Mouse (Mus musculus): Measurements from ENCODE around the gene 2810408A11Rik.
A peak's percentile ranks its signal among the peaks of the same experiment; 100 is the strongest.

The 2810408A11Rik gene

DNA sequence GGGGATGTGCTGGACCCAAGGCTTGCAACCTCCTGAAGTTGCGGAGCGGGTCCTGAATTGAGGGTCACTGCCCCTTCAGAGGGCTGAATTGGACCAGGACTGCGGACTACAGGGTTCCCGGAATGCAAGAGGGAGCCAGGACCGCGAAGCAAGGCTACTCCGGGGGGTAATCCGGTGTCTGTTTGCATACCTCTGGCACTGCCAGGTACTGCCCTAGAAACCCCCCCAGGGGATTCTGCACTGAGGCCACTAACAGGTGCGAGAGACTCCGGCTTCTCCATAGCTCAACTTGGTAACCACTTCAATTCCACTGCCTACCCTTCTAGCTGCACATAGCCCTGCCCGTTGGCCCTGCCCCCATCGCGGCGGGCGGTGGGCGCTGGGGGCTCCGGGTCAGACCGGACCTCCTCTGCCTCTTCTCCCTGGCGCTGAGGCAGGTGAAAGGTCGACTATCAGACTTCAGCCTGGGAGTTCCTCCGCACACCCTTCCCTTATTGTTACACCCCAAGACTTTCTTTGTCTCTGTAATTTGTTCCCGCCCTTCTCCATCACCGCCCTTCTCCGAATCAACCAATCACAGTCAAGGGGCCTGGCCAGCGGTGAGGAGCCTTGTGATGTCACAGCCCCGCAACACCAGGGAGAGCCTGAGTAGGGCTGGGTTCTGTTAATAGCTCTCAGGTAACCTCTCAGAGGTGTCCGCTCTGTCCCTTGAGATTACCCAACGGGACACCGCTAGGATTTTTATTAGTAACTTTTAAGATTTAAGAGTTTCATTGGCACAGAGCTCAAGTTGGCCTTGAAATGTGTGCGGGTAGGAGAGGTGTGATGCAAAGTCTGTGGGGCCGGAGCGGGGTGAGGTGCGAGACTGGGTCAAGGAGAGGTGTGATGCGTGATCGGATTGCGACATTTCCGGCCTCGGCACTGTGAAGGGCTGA lies at the start of gene 2810408A11Rik, which contains the start of gene Neurl4:
2810408A11Rik (minus strand) TSS at position 517 of the 935 bp plus-strand sequence.
Neurl4 (plus strand) TSS at position 602 of the 935 bp plus-strand sequence.
- DNase-seq = peak; percentile 94

DNA sequence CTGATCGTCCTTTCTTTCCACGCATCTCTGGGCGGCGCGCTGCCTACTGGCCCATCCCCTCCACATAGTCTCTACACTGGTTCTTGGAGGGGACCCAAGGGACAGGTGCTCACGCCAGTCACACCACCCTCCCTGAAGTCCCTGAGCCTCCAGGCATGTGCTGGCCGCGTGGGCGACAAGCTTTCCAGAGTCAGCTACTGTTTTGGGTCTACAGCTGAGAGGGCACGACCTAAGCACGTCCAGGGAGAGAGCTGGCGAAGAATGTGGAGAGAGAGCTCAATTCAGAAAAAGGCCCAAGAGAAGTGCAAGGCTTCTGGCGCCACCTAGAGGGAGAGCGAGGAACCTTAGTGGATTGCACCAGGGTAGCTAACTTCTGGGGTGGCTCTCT lies 48.0 kb upstream of the 2810408A11Rik start:
- peak; percentile 93 for DNase-seq

GRCm38 (mm10) chr11:69948066-69948762 lies 47.4 kb upstream of the 2810408A11Rik start, which contains the start of gene Slc2a4:
Gene Slc2a4, minus strand, starts transcription at chr11:69948188.
- peak; percentile 99 for DNase-seq

GRCm38 (mm10) chr11:69947337-69948065 lies 46.7 kb upstream of the 2810408A11Rik start:
- DNase-seq = peak; percentile 73

DNA sequence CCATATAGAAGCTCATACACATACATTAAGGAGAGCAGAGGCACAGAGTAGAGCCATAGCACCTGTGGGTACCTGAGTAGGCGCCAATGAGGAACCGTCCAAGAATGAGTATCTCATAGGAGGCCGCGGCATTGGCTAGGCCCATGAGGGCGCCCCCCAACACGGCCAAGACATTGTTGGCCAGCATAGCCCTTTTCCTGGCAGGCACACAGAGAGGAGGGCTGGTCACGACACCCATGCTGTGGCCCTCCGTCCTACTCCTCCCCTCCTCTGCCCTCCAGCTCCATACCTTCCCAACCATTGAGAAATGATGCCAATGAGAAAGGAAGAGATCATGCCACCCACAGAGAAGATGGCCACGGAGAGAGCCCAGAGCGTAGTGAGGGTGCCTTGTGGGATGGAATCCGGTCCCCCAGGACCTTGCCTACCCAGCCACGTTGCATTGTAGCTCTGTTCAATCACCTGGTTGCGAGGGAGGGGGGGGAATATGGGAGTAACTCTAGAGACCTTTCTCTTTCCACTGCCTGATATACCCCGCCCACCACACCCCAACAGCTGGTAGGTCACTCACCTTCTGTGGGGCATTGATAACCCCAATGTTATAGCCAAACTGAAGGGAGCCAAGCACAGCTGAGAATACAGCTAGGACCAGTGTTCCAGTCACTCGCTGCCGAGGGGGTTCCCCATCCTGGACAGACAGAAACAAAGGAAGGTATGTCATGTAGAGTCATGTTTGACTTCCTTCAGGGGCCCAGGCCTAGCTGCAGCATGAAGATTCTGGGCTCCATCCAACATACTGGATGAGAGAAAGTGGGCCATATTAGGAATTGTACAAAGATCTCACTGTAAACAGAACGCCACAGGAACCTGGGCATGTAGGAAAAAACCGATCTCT lies 45.5 kb upstream of the 2810408A11Rik start:
- no peak for DNase-seq

DNA sequence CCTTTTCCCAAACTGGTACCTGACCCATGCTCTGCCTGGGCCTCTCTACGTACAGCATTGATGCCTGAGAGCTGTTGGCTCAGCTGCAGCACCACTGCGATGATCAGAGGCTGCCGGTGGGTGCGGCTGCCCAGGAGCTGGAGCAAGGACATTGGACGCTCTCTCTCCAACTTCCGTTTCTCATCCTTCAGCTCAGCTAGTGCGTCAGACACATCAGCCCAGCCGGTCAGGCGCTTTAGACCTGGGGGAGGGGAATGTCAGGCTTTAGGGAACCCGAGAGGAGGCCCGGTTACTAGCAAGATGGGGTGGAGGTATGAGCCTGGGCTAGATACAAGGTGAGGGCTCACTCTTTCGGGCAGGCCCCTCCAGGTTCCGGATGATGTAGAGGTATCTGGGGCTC lies 44.4 kb upstream of the 2810408A11Rik start:
- no peak for DNase-seq

GRCm38 (mm10) chr11:69940962-69941361 lies 40.2 kb upstream of the 2810408A11Rik start:
- no peak for DNase-seq

DNA sequence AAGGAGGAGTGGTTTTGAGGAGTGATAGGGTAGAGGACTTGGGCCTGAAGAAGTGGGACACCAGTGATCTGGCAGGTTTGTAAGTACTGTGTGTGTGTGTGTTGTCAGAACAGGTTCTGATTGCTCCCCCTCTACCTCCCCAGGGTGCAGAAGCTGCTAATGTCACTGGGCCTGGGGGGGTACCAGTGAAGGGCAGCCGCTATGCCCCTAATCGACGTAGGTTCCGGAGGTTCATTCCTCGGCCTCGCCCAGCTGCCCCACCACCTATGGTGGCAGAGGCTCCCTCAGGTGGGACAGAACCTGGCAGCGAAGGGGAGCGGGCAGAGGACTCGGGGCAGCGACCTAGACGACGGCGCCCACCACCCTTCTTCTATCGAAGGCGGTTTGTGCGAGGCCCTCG lies 38.9 kb upstream of the 2810408A11Rik start:
- no peak for DNase-seq

- no peak for DNase-seq
Observed at GRCm38 (mm10) chr11:69939181-69939580, 38.4 kb upstream of the 2810408A11Rik start.

GRCm38 (mm10) chr11:69938401-69938979 lies 37.7 kb upstream of the 2810408A11Rik start:
- DNase-seq = no peak

GRCm38 (mm10) chr11:69937834-69938233 lies 37.0 kb upstream of the 2810408A11Rik start:
- no peak for DNase-seq

DNA sequence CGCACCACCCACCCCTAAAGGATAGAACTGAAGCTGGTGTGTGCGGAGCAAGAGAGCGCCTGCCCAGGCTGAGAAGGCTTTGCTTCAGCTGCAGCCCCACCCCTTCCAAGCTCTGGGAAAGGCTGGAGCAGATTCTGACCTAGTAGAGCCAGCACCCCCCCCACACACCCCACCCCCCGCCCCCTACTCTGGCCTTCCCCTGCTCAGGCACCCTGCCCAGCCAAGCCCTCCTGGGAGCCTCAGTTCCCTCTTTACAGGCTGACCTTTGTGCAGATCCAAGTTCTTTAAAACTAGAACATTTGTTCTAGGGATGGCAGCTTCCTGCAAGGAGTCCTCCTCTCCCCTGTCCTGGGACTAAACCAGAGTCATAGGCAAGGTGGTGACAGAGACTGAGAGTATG lies 36.6 kb upstream of the 2810408A11Rik start:
- no peak for DNase-seq

DNA sequence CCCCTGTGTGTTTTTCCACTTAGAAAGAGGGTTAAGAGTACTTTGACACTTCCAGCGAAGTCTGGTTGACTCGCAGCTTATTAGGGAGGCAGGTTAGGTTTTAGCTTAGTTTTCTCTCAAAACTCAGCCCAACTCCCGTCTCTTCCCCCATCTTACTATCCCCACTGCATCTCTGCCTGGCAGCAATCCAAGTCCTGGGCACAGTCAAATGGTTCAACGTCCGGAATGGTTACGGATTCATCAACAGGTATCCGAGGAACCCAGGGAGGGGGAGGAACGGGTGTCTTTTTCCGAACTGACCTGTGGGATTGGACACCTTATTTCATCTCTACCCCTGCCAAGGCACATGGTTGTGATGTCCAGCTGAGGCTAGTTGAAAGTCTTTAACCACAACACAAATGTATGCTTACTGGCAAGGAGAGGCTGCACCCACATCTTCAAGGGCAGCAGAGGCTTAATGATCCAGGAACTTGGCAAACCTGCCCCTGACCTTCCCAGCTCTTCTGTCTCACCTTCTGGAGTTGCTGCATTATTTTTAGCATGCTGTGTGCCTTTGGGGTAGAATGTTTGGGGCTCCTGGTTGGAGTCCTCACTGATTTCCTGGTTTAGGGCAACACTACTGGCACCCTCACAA lies 36.0 kb upstream of the 2810408A11Rik start:
- no peak for DNase-seq

- peak; percentile 31 for DNase-seq
Observed at GRCm38 (mm10) chr11:69936156-69936555, 35.4 kb upstream of the 2810408A11Rik start.

- peak; percentile 96 for DNase-seq
Observed at GRCm38 (mm10) chr11:69935137-69935879, 34.5 kb upstream of the 2810408A11Rik start, which contains the start of gene Ybx2. Gene Ybx2, plus strand, starts transcription at chr11:69935796.

DNA sequence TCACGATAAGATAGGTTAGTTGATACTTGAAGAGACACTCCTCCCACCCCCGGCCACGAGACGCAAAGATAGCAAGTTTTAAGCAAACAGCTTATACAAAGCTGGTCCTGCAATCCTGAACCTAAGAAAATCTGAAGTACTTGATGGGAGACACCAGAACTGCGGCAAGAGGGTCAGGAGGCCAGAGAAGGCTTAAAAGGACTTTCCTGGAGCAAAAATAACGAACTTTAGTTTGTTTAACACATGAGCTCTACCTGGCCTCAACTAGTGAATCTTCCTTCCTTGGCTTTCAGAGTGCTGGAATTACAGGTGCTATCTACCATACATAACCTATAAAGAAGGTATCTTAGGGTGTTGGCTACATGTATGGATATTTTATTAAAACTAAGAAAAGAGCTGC lies 33.9 kb upstream of the 2810408A11Rik start:
- no peak for DNase-seq

DNA sequence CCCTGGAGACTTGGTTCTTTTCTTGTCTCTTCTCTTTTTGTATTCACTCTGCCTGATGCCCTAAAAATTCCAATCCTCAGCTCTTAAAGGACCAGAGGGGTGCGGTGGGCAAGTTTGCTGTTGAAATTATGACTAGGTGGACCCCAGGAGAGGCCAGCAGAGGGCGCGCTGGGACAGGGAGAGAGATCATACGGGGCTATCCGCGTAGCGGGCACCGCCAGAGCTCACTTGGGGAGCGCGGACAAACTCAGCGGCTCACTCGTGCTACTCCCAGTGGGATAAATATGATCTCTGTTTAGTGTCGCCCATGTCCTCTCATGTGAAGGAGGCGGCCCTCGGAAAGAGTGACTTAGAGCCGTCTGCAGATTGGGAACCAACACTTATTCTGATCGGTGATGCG lies 33.4 kb upstream of the 2810408A11Rik start:
- peak; percentile 94 for DNase-seq

- no peak for DNase-seq
Observed at GRCm38 (mm10) chr11:69933066-69933465, 32.3 kb upstream of the 2810408A11Rik start.

- no peak for DNase-seq
Observed at GRCm38 (mm10) chr11:69932254-69932653, 31.5 kb upstream of the 2810408A11Rik start.

DNA sequence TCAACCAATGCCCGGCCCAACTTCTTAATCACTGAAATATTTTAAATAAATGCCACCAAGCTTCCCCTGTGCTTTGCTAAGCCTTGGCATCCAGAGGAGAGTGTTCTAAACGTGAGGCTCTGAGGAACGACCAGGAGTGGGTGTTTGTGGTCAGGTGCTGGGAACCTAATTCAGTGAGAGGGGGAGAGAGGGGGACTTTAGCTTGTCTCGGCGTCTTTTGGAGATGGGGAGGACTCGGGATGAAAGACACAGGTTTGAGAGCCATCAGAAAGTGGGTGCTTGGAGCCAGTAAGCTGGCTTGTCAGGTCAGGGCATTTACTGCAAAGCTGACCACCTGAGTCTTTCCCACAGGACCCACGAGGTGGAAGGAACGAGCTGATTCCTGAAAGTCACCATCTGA lies 31.0 kb upstream of the 2810408A11Rik start:
- DNase-seq = no peak
